Mouse (Mus musculus): ENCODE results near the gene Mok. TPM values are rescaled to one million over a fixed set of nuclear protein-coding genes. Genes with fewer than 3 reads are reported as not detected.

Gene Mok
- polyA plus RNA-seq, 1 experiment: not detected

DNA sequence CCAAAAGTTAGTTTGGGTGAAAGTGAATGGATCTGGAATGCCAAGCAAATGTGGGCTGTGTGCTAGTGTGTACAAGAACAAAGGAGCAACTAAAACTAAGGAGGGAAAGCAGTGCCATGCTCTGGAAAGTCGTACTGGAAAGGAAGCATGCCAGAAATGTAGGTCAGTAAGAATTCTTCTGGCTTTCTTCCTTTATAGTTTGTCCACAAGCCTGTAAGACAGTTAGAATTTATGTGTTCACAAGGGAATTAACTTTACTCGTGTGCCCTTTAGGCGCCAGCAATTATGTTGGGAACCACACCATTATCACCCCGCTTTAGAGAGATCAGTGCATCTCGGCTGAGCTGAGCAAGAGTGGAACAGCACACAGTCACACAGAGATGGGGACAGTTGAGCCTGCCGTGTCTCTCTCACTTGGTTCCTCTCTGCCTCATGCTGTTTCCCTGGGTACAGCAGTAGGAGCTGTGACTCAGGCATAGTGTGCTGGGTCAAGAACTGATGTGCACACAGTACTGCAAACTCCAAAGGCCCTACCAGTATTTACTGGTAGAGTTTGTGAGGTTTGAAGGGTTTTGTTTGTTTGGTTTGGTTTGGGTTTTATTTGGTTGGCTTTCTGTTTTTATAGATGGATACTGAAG, 71.0 kb downstream of the Mok start:
- no peaks in the 10 kb centered on the region for H3K27me3 ChIP-seq (ENCODE audit: control insufficient read depth)
- H3K9me3 ChIP-seq (ENCODE audit: control insufficient read depth, low read length): no peaks in the 10 kb centered on the region
- H3K36me3 ChIP-seq (ENCODE audit: control insufficient read depth): peaks cover 2% of the 10 kb centered on the region; the same call in 1 of the 2 replicates
- peaks cover 24% of the 10 kb centered on the region for H3K4me1 ChIP-seq (ENCODE audit: control insufficient read depth)
- no peak overlapping the region for H3K4me3 ChIP-seq (replicated peaks)
- no peak for TF ChIP-seq TAL1 (IDR thresholded peaks at IDR 0.05; ENCODE audit: low read length)
- TF ChIP-seq GATA1 (IDR thresholded peaks at IDR 0.05; ENCODE audit: low read length): no peak

GRCm38 (mm10) chr12:110768562-110768961, 72.2 kb downstream of the Mok start:
- H3K9me3 ChIP-seq (ENCODE audit: control insufficient read depth, low read length): no peaks in the 10 kb centered on the region
- peaks cover 24% of the 10 kb centered on the region for H3K4me1 ChIP-seq (ENCODE audit: control insufficient read depth)
- TF ChIP-seq GATA1 (IDR thresholded peaks at IDR 0.05; ENCODE audit: low read length): no peak
- no peak for TF ChIP-seq TAL1 (IDR thresholded peaks at IDR 0.05; ENCODE audit: low read length)
- no peaks in the 10 kb centered on the region for H3K27me3 ChIP-seq (ENCODE audit: control insufficient read depth)
- no peak overlapping the region for H3K4me3 ChIP-seq (replicated peaks)
- peaks cover 2% of the 10 kb centered on the region; the same call in 1 of the 2 replicates for H3K36me3 ChIP-seq (ENCODE audit: control insufficient read depth)

- no peaks in the 10 kb centered on the region for H3K9me3 ChIP-seq (ENCODE audit: control insufficient read depth, low read length)
- TF ChIP-seq TAL1 (IDR thresholded peaks at IDR 0.05; ENCODE audit: low read length): no peak
- no peak for TF ChIP-seq GATA1 (IDR thresholded peaks at IDR 0.05; ENCODE audit: low read length)
- H3K4me1 ChIP-seq (ENCODE audit: control insufficient read depth): peaks cover 16% of the 10 kb centered on the region
- peaks cover 5% of the 10 kb centered on the region for H3K36me3 ChIP-seq (ENCODE audit: control insufficient read depth)
- no peak overlapping the region for H3K4me3 ChIP-seq (replicated peaks)
- H3K27me3 ChIP-seq (ENCODE audit: control insufficient read depth): no peaks in the 10 kb centered on the region
Observed at GRCm38 (mm10) chr12:110764531-110764930, 76.2 kb downstream of the Mok start.

DNA sequence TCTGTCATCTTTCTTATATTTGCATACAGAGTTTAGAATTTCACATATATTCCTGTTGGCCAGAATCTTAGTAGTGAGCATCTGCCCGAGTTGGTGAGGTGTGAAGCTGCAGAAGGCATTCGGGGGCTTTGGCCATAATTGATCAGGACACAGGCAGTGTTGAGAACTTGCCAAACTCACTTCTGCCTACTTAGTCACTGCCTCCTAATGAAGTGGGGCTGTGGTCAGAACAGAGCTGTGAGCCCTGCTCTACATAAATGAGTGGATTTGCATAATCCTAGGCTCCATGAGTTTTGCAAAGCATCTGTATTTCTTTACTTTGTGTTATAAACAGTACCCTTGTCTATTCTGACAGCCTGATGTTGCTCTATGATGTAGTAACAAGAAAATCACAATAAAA, 78.4 kb downstream of the Mok start:
- H3K27me3 ChIP-seq (ENCODE audit: control insufficient read depth): no peaks in the 10 kb centered on the region
- no peak for TF ChIP-seq TAL1 (IDR thresholded peaks at IDR 0.05; ENCODE audit: low read length)
- TF ChIP-seq GATA1 (IDR thresholded peaks at IDR 0.05; ENCODE audit: low read length): no peak
- peaks cover 11% of the 10 kb centered on the region for H3K4me1 ChIP-seq (ENCODE audit: control insufficient read depth)
- H3K9me3 ChIP-seq (ENCODE audit: control insufficient read depth, low read length): no peaks in the 10 kb centered on the region
- H3K36me3 ChIP-seq (ENCODE audit: control insufficient read depth): peaks cover 5% of the 10 kb centered on the region
- no peak overlapping the region for H3K4me3 ChIP-seq (replicated peaks)

GRCm38 (mm10) chr12:110758932-110759331, 81.8 kb downstream of the Mok start:
- H3K9me3 ChIP-seq (ENCODE audit: control insufficient read depth, low read length): peaks cover 2% of the 10 kb centered on the region
- H3K36me3 ChIP-seq (ENCODE audit: control insufficient read depth): peaks cover 20% of the 10 kb centered on the region
- no peaks in the 10 kb centered on the region for H3K27me3 ChIP-seq (ENCODE audit: control insufficient read depth)
- no peak for TF ChIP-seq TAL1 (IDR thresholded peaks at IDR 0.05; ENCODE audit: low read length)
- TF ChIP-seq GATA1 (IDR thresholded peaks at IDR 0.05; ENCODE audit: low read length): no peak
- H3K4me3 ChIP-seq (replicated peaks): no peak overlapping the region
- H3K4me1 ChIP-seq (ENCODE audit: control insufficient read depth): peaks cover 27% of the 10 kb centered on the region

Other genes starting within 250 kb of the Mok start
- 38.7 and 45.7 TPM in 2 replicates for gene Dync1h1, start 239.5 kb downstream of the Mok start, polyA plus RNA-seq (2012)
- gene 1700001K19Rik, start 158.3 kb downstream of the Mok start, polyA plus RNA-seq (2012): not detected in 2 replicates
- gene Hsp90aa1, start 138.2 kb downstream of the Mok start, polyA plus RNA-seq (2012): 16.7 and 20.5 TPM in 2 replicates
- 0.67 and 1.6 TPM in 2 replicates for gene Wdr20, start 103.0 kb downstream of the Mok start, polyA plus RNA-seq (2012)
- gene Zfp839, start 9.3 kb upstream of the Mok start, polyA plus RNA-seq (2012): 0.06 and 0.13 TPM in 2 replicates
- 1.1 TPM in 2 replicates for gene Cinp, start 48.2 kb upstream of the Mok start, polyA plus RNA-seq (2012)
- gene Tecpr2, start 48.3 kb upstream of the Mok start, polyA plus RNA-seq (2012): 0.13 and 0.16 TPM in 2 replicates
- 11.8 and 12.2 TPM in 2 replicates for gene Ankrd9, start 138.1 kb upstream of the Mok start, polyA plus RNA-seq (2012)
- 0.31 and 0.44 TPM in 2 replicates for gene Rcor1, start 198.4 kb upstream of the Mok start, polyA plus RNA-seq (2012)

All from erythroblast, embryonic 14.5 days (primary cell).